In the genomic region with DNA sequence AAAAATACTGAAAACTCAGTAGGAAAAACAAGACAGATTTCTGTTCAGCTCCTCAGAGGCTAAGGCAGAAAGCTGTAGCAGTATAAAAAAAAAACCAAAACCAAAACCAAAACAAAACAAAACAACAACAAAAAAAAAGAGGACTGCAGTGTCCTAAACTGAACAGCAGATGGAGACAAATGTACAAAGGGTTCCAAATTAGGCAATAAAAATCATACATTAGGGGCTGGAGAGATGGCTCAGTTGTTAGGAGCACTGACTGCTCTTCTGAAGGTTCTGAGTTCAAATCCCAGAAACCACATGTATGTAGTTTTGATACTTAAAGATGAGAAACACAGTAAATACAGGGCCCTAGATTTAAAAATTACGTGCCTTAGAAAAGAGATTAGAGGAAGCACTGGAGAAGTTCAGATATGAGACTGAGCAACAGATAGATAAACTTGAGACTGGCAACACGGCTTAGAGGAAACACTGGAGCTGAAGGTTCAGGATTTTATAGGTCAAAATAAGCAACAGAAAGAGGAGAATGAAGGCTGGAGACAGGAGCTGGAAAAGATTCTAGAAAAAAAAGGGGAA, we compare ENCODE assay signal across 14 mouse cellular contexts. TPM values are rescaled to one million over a fixed set of nuclear protein-coding genes. Genes with fewer than 3 reads are reported as not detected.
DNase-seq lines count a peak whose midpoint lies in the region; ATAC-seq and TF ChIP-seq lines count a peak whose summit lies in the region.
"Had no signal": no experiment of that assay in that cellular context is flagged by ENCODE, and none has a peak within 500 bp of the region (broad histone marks: within the 10 kb centered on the region; RNA-seq: fewer than 3 reads in every experiment).

No protein-coding gene starts in this region.

- no peak for TF ChIP-seq EP300 in heart, postnatal 0 days (IDR thresholded peaks at IDR 0.05; ENCODE audit: low read depth)

- no peak for ATAC-seq in heart, postnatal 0 days (ENCODE audit: insufficient read depth, low read depth)
- ATAC-seq in heart, embryonic 12.5 days (ENCODE audit: insufficient number of reproducible peaks, low FRiP score): no peak
- ATAC-seq in liver, embryonic 15.5 days (ENCODE audit: insufficient read depth): 0 out of 2 replicates have a peak, but pooled peaks have one; percentile 16
- ATAC-seq: Patski had no signal

- H3K36me3 ChIP-seq in heart, postnatal 0 days (replicated peaks; ENCODE audit: control insufficient read depth, insufficient read depth, low read length): no peaks in the 10 kb centered on the region
- no peaks in the 10 kb centered on the region for H3K36me3 ChIP-seq in heart, embryonic 12.5 days
- no peaks in the 10 kb centered on the region for H3K36me3 ChIP-seq in liver, embryonic 15.5 days (replicated peaks)
- H3K36me3 ChIP-seq: hindbrain, embryonic 13.5 days; neural tube, embryonic 15.5 days; stomach, embryonic 15.5 days had no signal

- H3K9me3 ChIP-seq in heart, postnatal 0 days (replicated peaks; ENCODE audit: control insufficient read depth, low read length): 0 out of 2 replicates have a peak, but pooled peaks cover 4% of the 10 kb centered on the region
- peaks cover 10% of the 10 kb centered on the region; the same call in 1 of the 2 replicates for H3K9me3 ChIP-seq in heart, embryonic 12.5 days (replicated peaks)
- H3K9me3 ChIP-seq in liver, embryonic 15.5 days (replicated peaks): no peaks in the 10 kb centered on the region
- H3K9me3 ChIP-seq: stomach, embryonic 15.5 days had no signal

- H3K4me3 ChIP-seq in heart, postnatal 0 days (ENCODE audit: low read depth, low read length): no peak overlapping the region
- no peak overlapping the region for H3K4me3 ChIP-seq in heart, embryonic 12.5 days
- H3K4me3 ChIP-seq in liver, embryonic 15.5 days (replicated peaks): no peak overlapping the region
- H3K4me3 ChIP-seq: hindbrain, embryonic 13.5 days; neural tube, embryonic 15.5 days; stomach, embryonic 15.5 days had no signal

- no peaks in the 10 kb centered on the region for H3K27me3 ChIP-seq in heart, postnatal 0 days (ENCODE audit: control insufficient read depth, insufficient read depth, low read length)
- no peaks in the 10 kb centered on the region for H3K27me3 ChIP-seq in heart, embryonic 12.5 days (replicated peaks)
- H3K27me3 ChIP-seq in liver, embryonic 15.5 days: no peaks in the 10 kb centered on the region
- H3K27me3 ChIP-seq: hindbrain, embryonic 13.5 days; neural tube, embryonic 15.5 days; Patski; stomach, embryonic 15.5 days had no signal

- WGBS in heart, postnatal 0 days: 53% methylated on average over 2 of the region's 2 CpGs
- WGBS in heart, embryonic 12.5 days: 63% methylated on average over 2 of the region's 2 CpGs
- 27% methylated on average over 2 of the region's 2 CpGs for WGBS in liver, embryonic 15.5 days (ENCODE audit: insufficient replicate concordance)

- TF ChIP-seq CTCF in heart, postnatal 0 days (IDR thresholded peaks at IDR 0.05; ENCODE audit: low read depth): peak; percentile 46

- no peak for DNase-seq in heart, postnatal 0 days (ENCODE audit: low spot score)
- DNase-seq in A20 (ENCODE audit: low read depth, low spot score) (peak; percentile 74), ZHBTc4 (ENCODE audit: low read depth, low spot score) (peak; percentile 51)
- no peak for DNase-seq in spleen, adult 18-20 months
- no peak for DNase-seq in adrenal gland, postnatal 25 days
- DNase-seq in cerebellum, postnatal 10 days: no peak
- DNase-seq: cerebellum, adult 11-12 months had no signal

- H3K4me1 ChIP-seq in heart, postnatal 0 days (ENCODE audit: control insufficient read depth, insufficient read depth): no peaks in the 10 kb centered on the region
- H3K4me1 ChIP-seq in heart, embryonic 12.5 days (replicated peaks): no peaks in the 10 kb centered on the region
- no peaks in the 10 kb centered on the region for H3K4me1 ChIP-seq in liver, embryonic 15.5 days (replicated peaks)
- H3K4me1 ChIP-seq: hindbrain, embryonic 13.5 days; neural tube, embryonic 15.5 days; stomach, embryonic 15.5 days had no signal

- no peak overlapping the region for H3K4me2 ChIP-seq in heart, postnatal 0 days (ENCODE audit: low read depth, low read length)
- H3K4me2 ChIP-seq in heart, embryonic 12.5 days: no peak overlapping the region
- H3K4me2 ChIP-seq in liver, embryonic 15.5 days: no peak overlapping the region
- H3K4me2 ChIP-seq: hindbrain, embryonic 13.5 days; neural tube, embryonic 15.5 days; stomach, embryonic 15.5 days had no signal

- no peak overlapping the region for H3K27ac ChIP-seq in heart, postnatal 0 days (ENCODE audit: low read depth)
- H3K27ac ChIP-seq in heart, embryonic 12.5 days (ENCODE audit: poor library complexity, severe bottlenecking): no peak overlapping the region
- no peak overlapping the region for H3K27ac ChIP-seq in liver, embryonic 15.5 days (replicated peaks)
- H3K27ac ChIP-seq: hindbrain, embryonic 13.5 days; macrophage; neural tube, embryonic 15.5 days; stomach, embryonic 15.5 days had no signal

- no peak overlapping the region for H3K9ac ChIP-seq in heart, postnatal 0 days (replicated peaks; ENCODE audit: low read depth, low read length)
- H3K9ac ChIP-seq in heart, embryonic 12.5 days: no peak overlapping the region
- H3K9ac ChIP-seq in liver, embryonic 15.5 days: no peak overlapping the region
- H3K9ac ChIP-seq: hindbrain, embryonic 13.5 days; neural tube, embryonic 15.5 days; stomach, embryonic 15.5 days had no signal

RNA-seq across cellular contexts. Expression of gene Zfp984, which starts 5.1 kb away (rescaled TPM):
- 2.2 and 8.4 TPM in 2 replicates for total RNA-seq in heart, postnatal 0 days (2014; rRNA removed; ENCODE audit: low replicate concordance)
- 7.2 and 8.2 TPM in 2 replicates for polyA plus RNA-seq in heart, postnatal 0 days (2015; fragmentation: Nextera tagmentation; extraction: Ambion mirVana)
- 9.1 and 11.0 TPM in 2 replicates for polyA plus RNA-seq in heart, embryonic 12.5 days (2016; fragmentation: Nextera tagmentation; extraction: Ambion mirVana)
- 3.4 and 3.9 TPM in 2 replicates for polyA plus RNA-seq in liver, embryonic 15.5 days (2015; fragmentation: Nextera tagmentation; extraction: Ambion mirVana)
- total RNA-seq in adrenal gland, postnatal 25 days (2021): 7.2 TPM in 2 replicates

RNA-seq across cellular contexts. Expression of gene Zfp933, which starts 33.5 kb away (rescaled TPM):
- 3.4 and 3.5 TPM in 2 replicates for total RNA-seq in heart, postnatal 0 days (2014; rRNA removed; ENCODE audit: low replicate concordance)
- 5.1 and 7.1 TPM in 2 replicates for polyA plus RNA-seq in heart, postnatal 0 days (2015; fragmentation: Nextera tagmentation; extraction: Ambion mirVana)
- 5.0 and 5.9 TPM in 2 replicates for polyA plus RNA-seq in heart, embryonic 12.5 days (2016; fragmentation: Nextera tagmentation; extraction: Ambion mirVana)
- polyA plus RNA-seq in liver, embryonic 15.5 days (2015; fragmentation: Nextera tagmentation; extraction: Ambion mirVana): 1.0 and 1.4 TPM in 2 replicates
- 36.5 and 37.1 TPM in 2 replicates for total RNA-seq in adrenal gland, postnatal 25 days (2021)

RNA-seq across cellular contexts. Expression of gene Miip, which starts 53.9 kb away (rescaled TPM):
- 24.0 and 73.6 TPM in 2 replicates for total RNA-seq in heart, postnatal 0 days (2014; rRNA removed; ENCODE audit: low replicate concordance)
- polyA plus RNA-seq in heart, postnatal 0 days (2015; fragmentation: Nextera tagmentation; extraction: Ambion mirVana): 18.0 and 19.2 TPM in 2 replicates
- polyA plus RNA-seq in heart, embryonic 12.5 days (2016; fragmentation: Nextera tagmentation; extraction: Ambion mirVana): 23.4 and 26.3 TPM in 2 replicates
- 29.3 and 36.1 TPM in 2 replicates for polyA plus RNA-seq in liver, embryonic 15.5 days (2015; fragmentation: Nextera tagmentation; extraction: Ambion mirVana)
- 31.9 and 37.7 TPM in 2 replicates for total RNA-seq in adrenal gland, postnatal 25 days (2021)

RNA-seq across cellular contexts. Expression of gene Fv1, which starts 54.1 kb away (rescaled TPM):
- total RNA-seq in heart, postnatal 0 days (2014; rRNA removed; ENCODE audit: low replicate concordance): 3.2 and 9.4 TPM in 2 replicates
- 5.9 and 6.1 TPM in 2 replicates for polyA plus RNA-seq in heart, postnatal 0 days (2015; fragmentation: Nextera tagmentation; extraction: Ambion mirVana)
- 9.0 and 9.1 TPM in 2 replicates for polyA plus RNA-seq in heart, embryonic 12.5 days (2016; fragmentation: Nextera tagmentation; extraction: Ambion mirVana)
- 2.1 TPM in 2 replicates for polyA plus RNA-seq in liver, embryonic 15.5 days (2015; fragmentation: Nextera tagmentation; extraction: Ambion mirVana)
- 12.2 and 16.6 TPM in 2 replicates for total RNA-seq in adrenal gland, postnatal 25 days (2021)

Comparison
In these comparisons a context has a peak if more than half of its experiments do, and no peak if none do; other contexts are left out.
1. DNase-seq: peak in A20 (single experiment) and ZHBTc4 (single experiment); none in heart, postnatal 0 days (single experiment), spleen, adult 18-20 months (0 of 2), adrenal gland, postnatal 25 days (single experiment) and cerebellum, postnatal 10 days (0 of 2).